Mouse (Mus musculus): ENCODE measurements around the gene Med13l.

GRCm38 (mm10) chr5:118773866-118774265 is 213.4 kb downstream of the Med13l start:
- peak; percentile 48; the same call in 1 of the 2 replicates for TF ChIP-seq CTCF (conservative IDR thresholded peaks at IDR 0.05; ENCODE audit: insufficient read depth, insufficient read length, low read depth, low read length)
- no peak for TF ChIP-seq POLR2A (IDR thresholded peaks at IDR 0.05; ENCODE audit: low read depth, low read length)
